Mouse (Mus musculus) testis, adult 2 months (tissue): ENCODE data around the gene Dnah2.

Source experiments
- CTCF ChIP-seq: fragments of 200-500 bp; IDR thresholded peaks from 2 replicates; pipeline ENCODE4 v1.5.1; 2012; ENCODE audit warnings: low read depth, mild to moderate bottlenecking, inconsistent platforms, low read length, moderate library complexity; ENCODE audit not compliant: control insufficient read depth, insufficient read depth, insufficient replicate concordance
- POLR2A ChIP-seq: fragments of 200-500 bp; IDR thresholded peaks from 2 replicates; pipeline ENCODE4 v1.6.1; 2012; ENCODE audit warnings: low read depth, mild to moderate bottlenecking, inconsistent platforms, low read length, moderate library complexity; ENCODE audit not compliant: control insufficient read depth

GRCm38 (mm10) chr11:69406867-69407723 is 141.8 kb downstream of the Dnah2 start:
- TF ChIP-seq CTCF (no peak), POLR2A (no peak)
